Mouse (Mus musculus): ENCODE data around the gene 4931414P19Rik.

DNA sequence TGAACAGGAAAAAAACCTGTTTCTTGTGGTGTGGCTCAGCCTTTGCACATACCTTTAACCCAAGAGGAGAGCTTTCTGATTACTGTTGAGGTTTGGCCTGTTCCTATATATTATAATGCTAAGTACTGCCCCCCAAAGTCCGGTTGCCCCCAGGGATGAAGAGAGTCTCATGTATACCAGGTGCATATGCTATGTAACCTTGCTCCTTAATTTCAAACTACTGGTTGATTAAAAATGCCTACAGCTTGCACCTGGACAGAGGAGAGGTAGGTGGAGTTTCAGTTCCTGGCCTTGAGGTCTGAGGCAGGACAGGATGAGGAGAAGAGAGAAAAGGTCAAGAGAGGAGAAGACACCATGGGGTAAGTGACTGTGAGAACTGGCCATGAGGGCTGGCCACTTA is 15.3 kb upstream of the 4931414P19Rik start, which contains the start of gene Psmb11:
- TF ChIP-seq POLR2A (IDR thresholded peaks at IDR 0.05; ENCODE audit: insufficient read depth, low read length) (no peak), EP300 (IDR thresholded peaks at IDR 0.05; ENCODE audit: insufficient read depth, low read depth, low read length) (no peak), CTCF (IDR thresholded peaks at IDR 0.05; ENCODE audit: low read depth, low read length) (no peak)
